Mouse (Mus musculus) bone marrow, adult 2 months (tissue): ENCODE results near the gene Unc119.

Source experiments
- CTCF ChIP-seq: fragments of 200-500 bp; IDR thresholded peaks from 2 replicates; pipeline ENCODE4 v1.5.1; 2011; ENCODE audit warnings: low read length, control low read depth; ENCODE audit not compliant: control insufficient read depth, insufficient read depth
- POLR2A ChIP-seq: fragments of 200-500 bp; IDR thresholded peaks from 2 replicates; pipeline ENCODE4 v1.6.1; 2011; ENCODE audit warnings: low read depth, mild to moderate bottlenecking, control low read depth, low read length, borderline replicate concordance; ENCODE audit not compliant: control insufficient read depth

DNA sequence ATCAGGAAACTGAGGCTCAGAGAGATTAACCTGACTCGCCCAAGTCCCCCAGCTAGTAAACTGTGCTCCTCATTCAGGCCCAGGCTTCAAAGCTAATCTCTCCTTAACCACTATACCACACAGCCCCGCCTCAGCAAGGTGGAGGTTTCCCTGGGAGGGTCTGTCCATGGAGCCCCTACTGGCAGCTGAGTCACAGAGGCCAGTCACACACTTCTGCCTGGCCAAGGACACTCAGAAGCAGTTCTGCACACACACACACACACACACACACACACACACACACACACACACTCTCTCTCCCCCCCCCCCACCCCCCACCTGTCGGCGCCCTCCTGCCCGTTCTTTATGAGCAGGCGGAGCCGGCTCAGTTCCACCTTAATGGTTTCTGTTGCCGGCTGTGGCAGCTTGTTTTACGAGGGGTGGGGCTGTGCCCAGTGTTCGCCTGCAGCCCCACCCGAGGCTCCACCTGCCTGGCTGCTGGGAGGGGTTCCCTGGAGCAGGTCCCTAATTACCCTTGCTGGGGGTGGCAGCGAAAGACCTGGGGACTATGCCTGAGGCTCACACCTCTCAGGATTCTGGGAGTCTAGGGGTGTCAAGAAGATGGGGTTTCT, 34.4 kb downstream of the Unc119 start:
- TF ChIP-seq POLR2A (no peak), CTCF (no peak)
